Mouse (Mus musculus): ENCODE measurements around the gene Gcnt2. TPM values are rescaled to one million over a fixed set of nuclear protein-coding genes. Genes with fewer than 3 reads are reported as not detected.
"Not testable (repeated sequence)": the region's sequence is repeated elsewhere in the genome, so short reads cannot be mapped to it uniquely, and the experiment has no call there.

Gcnt2 gene
- total and polyA plus RNA-seq, 2 experiments from 2014 or later = 2.8 to 12.9 TPM

- H3K4me1 ChIP-seq (ENCODE audit: control insufficient read depth, insufficient read depth) = peaks cover 29% of the 10 kb centered on the region
- DNase-seq (ENCODE audit: low spot score) (no peak), ATAC-seq (ENCODE audit: insufficient read depth, low read depth) (no peak)
- H3K9ac ChIP-seq (replicated peaks; ENCODE audit: low read depth, low read length) = no peak overlapping the region
- no peaks in the 10 kb centered on the region for H3K27me3 ChIP-seq (ENCODE audit: control insufficient read depth, insufficient read depth, low read length)
- no peaks in the 10 kb centered on the region for H3K36me3 ChIP-seq (replicated peaks; ENCODE audit: control insufficient read depth, insufficient read depth, low read length)
- no peak overlapping the region for H3K27ac ChIP-seq (ENCODE audit: low read depth)
- H3K4me3 ChIP-seq (ENCODE audit: low read depth, low read length) = no peak overlapping the region
- H3K4me2 ChIP-seq (ENCODE audit: low read depth, low read length) = no peak overlapping the region; the same call in 1 of the 2 replicates
- no peak for TF ChIP-seq CTCF (IDR thresholded peaks at IDR 0.05; ENCODE audit: low read depth)
- no peak for TF ChIP-seq EP300 (IDR thresholded peaks at IDR 0.05; ENCODE audit: low read depth)
- H3K9me3 ChIP-seq (replicated peaks; ENCODE audit: control insufficient read depth, low read length) = no peaks in the 10 kb centered on the region
- WGBS = 84% methylated on average over 11 of the region's 11 CpGs
These were observed 62.8 kb downstream of the Gcnt2 start for GRCm38 (mm10) chr13:40922311-40922877.

- DNase-seq (ENCODE audit: low spot score) = no peak
- Histone ChIP-seq H3K4me2 (ENCODE audit: low read depth, low read length) (no peak overlapping the region), H3K36me3 (replicated peaks; ENCODE audit: control insufficient read depth, insufficient read depth, low read length) (no peaks in the 10 kb centered on the region), H3K9ac (replicated peaks; ENCODE audit: low read depth, low read length) (no peak overlapping the region), H3K27me3 (ENCODE audit: control insufficient read depth, insufficient read depth, low read length) (no peaks in the 10 kb centered on the region), H3K9me3 (replicated peaks; ENCODE audit: control insufficient read depth, low read length) (no peaks in the 10 kb centered on the region), H3K27ac (ENCODE audit: low read depth) (no peak overlapping the region), H3K4me3 (ENCODE audit: low read depth, low read length) (no peak overlapping the region), H3K4me1 (ENCODE audit: control insufficient read depth, insufficient read depth) (peaks cover 23% of the 10 kb centered on the region)
- 68% methylated on average over 4 of the region's 4 CpGs for WGBS
- no peak for TF ChIP-seq EP300 (IDR thresholded peaks at IDR 0.05; ENCODE audit: low read depth)
- no peak for TF ChIP-seq CTCF (IDR thresholded peaks at IDR 0.05; ENCODE audit: low read depth)
- ATAC-seq (ENCODE audit: insufficient read depth, low read depth) = no peak
These were observed 64.3 kb downstream of the Gcnt2 start for GRCm38 (mm10) chr13:40923756-40924315.

- Histone ChIP-seq H3K27me3 (ENCODE audit: control insufficient read depth, insufficient read depth, low read length) (no peaks in the 10 kb centered on the region), H3K9ac (replicated peaks; ENCODE audit: low read depth, low read length) (no peak overlapping the region), H3K27ac (ENCODE audit: low read depth) (no peak overlapping the region), H3K4me2 (ENCODE audit: low read depth, low read length) (no peak overlapping the region), H3K9me3 (replicated peaks; ENCODE audit: control insufficient read depth, low read length) (no peaks in the 10 kb centered on the region), H3K4me1 (ENCODE audit: control insufficient read depth, insufficient read depth) (no peaks in the 10 kb centered on the region), H3K36me3 (replicated peaks; ENCODE audit: control insufficient read depth, insufficient read depth, low read length) (no peaks in the 10 kb centered on the region), H3K4me3 (ENCODE audit: low read depth, low read length) (no peak overlapping the region)
- DNase-seq (ENCODE audit: low spot score) = no peak
- no peak for TF ChIP-seq EP300 (IDR thresholded peaks at IDR 0.05; ENCODE audit: low read depth)
- no peak for TF ChIP-seq CTCF (IDR thresholded peaks at IDR 0.05; ENCODE audit: low read depth)
- ATAC-seq (ENCODE audit: insufficient read depth, low read depth) = no peak
- 67% methylated on average over 9 of the region's 9 CpGs for WGBS
These were observed 68.8 kb downstream of the Gcnt2 start for GRCm38 (mm10) chr13:40928192-40928898.

- H3K4me1 ChIP-seq (ENCODE audit: control insufficient read depth, insufficient read depth); H3K36me3 ChIP-seq (replicated peaks; ENCODE audit: control insufficient read depth, insufficient read depth, low read length); H3K4me2 ChIP-seq (ENCODE audit: low read depth, low read length); H3K9me3 ChIP-seq (replicated peaks; ENCODE audit: control insufficient read depth, low read length); H3K27me3 ChIP-seq (ENCODE audit: control insufficient read depth, insufficient read depth, low read length); H3K9ac ChIP-seq (replicated peaks; ENCODE audit: low read depth, low read length); H3K4me3 ChIP-seq (ENCODE audit: low read depth, low read length): not testable (repeated sequence)
- 0% methylated on average over 1 of the region's 2 CpGs for WGBS
- ATAC-seq (ENCODE audit: insufficient read depth, low read depth) (0 out of 2 replicates have a peak, but pooled peaks have one; percentile 47), DNase-seq (ENCODE audit: low spot score) (peak; percentile 76)
- H3K27ac ChIP-seq (ENCODE audit: low read depth) = peak overlapping the region; percentile 25; the same call in 1 of the 2 replicates
These were observed 72.3 kb downstream of the Gcnt2 start for GRCm38 (mm10) chr13:40931871-40932270.

GRCm38 (mm10) chr13:40932573-40932972, 73.0 kb downstream of the Gcnt2 start:
- TF ChIP-seq CTCF (IDR thresholded peaks at IDR 0.05; ENCODE audit: low read depth) = no peak
- TF ChIP-seq EP300 (IDR thresholded peaks at IDR 0.05; ENCODE audit: low read depth) = no peak
- H3K27ac ChIP-seq (ENCODE audit: low read depth) = 0 out of 2 replicates have a peak overlapping the region, but pooled peaks have one; percentile 11
- WGBS = 76% methylated on average over 5 of the region's 5 CpGs

More at GRCm38 (mm10) chr13:40932573-40932972, 73.0 kb downstream of the Gcnt2 start:
- no peak overlapping the region for H3K4me2 ChIP-seq (ENCODE audit: low read depth, low read length)
- no peaks in the 10 kb centered on the region for H3K4me1 ChIP-seq (ENCODE audit: control insufficient read depth, insufficient read depth)
- no peak overlapping the region for H3K9ac ChIP-seq (replicated peaks; ENCODE audit: low read depth, low read length)
- H3K9me3 ChIP-seq (replicated peaks; ENCODE audit: control insufficient read depth, low read length) = no peaks in the 10 kb centered on the region
- ATAC-seq (ENCODE audit: insufficient read depth, low read depth) (no peak), DNase-seq (ENCODE audit: low spot score) (no peak)
- H3K4me3 ChIP-seq (ENCODE audit: low read depth, low read length) = no peak overlapping the region
- H3K36me3 ChIP-seq (replicated peaks; ENCODE audit: control insufficient read depth, insufficient read depth, low read length) = no peaks in the 10 kb centered on the region
- no peaks in the 10 kb centered on the region for H3K27me3 ChIP-seq (ENCODE audit: control insufficient read depth, insufficient read depth, low read length)

Data from heart, postnatal 0 days (tissue).